Mouse (Mus musculus) retina, postnatal 1 day (tissue): Measurements from ENCODE around the gene Arhgap8.
"Not testable (repeated sequence)": the region's sequence is repeated elsewhere in the genome, so short reads cannot be mapped to it uniquely, and the experiment has no call there.

Source experiments
- DNase-seq: peaks from one replicate; pipeline ENCODE4 v3.0.0-alpha.2; 2012

The Arhgap8 gene

GRCm38 (mm10) chr15:84698189-84698588 is 21.7 kb upstream of the Arhgap8 start:
- no peak for DNase-seq

- DNase-seq = peak; percentile 72
These were observed 19.6 kb upstream of the Arhgap8 start for GRCm38 (mm10) chr15:84700147-84700794.

- DNase-seq = peak; percentile 69
These were observed 17.9 kb upstream of the Arhgap8 start for GRCm38 (mm10) chr15:84701947-84702346.

GRCm38 (mm10) chr15:84702391-84703345 is 17.2 kb upstream of the Arhgap8 start:
- DNase-seq = no peak

- no peak for DNase-seq
These were observed 15.9 kb upstream of the Arhgap8 start for GRCm38 (mm10) chr15:84703992-84704391.

GRCm38 (mm10) chr15:84705351-84705901 is 14.4 kb upstream of the Arhgap8 start:
- DNase-seq = no peak

- no peak for DNase-seq
These were observed 12.8 kb upstream of the Arhgap8 start for GRCm38 (mm10) chr15:84706983-84707619.

- no peak for DNase-seq
These were observed 7.1 kb upstream of the Arhgap8 start for GRCm38 (mm10) chr15:84712566-84713405.

- DNase-seq = peak; percentile 82
These were observed 5.1 kb upstream of the Arhgap8 start for GRCm38 (mm10) chr15:84714730-84715129.

GRCm38 (mm10) chr15:84715132-84715531 is 4.7 kb upstream of the Arhgap8 start:
- no peak for DNase-seq

- not testable (repeated sequence) for DNase-seq
These were observed 2.1 kb upstream of the Arhgap8 start for GRCm38 (mm10) chr15:84717570-84718270.

GRCm38 (mm10) chr15:84718785-84719184 is 1.1 kb upstream of the Arhgap8 start:
- no peak for DNase-seq

GRCm38 (mm10) chr15:84720291-84721204 is 696 bp downstream of the Arhgap8 start:
- peak; percentile 34 for DNase-seq

GRCm38 (mm10) chr15:84723656-84724055 is 3.8 kb downstream of the Arhgap8 start:
- DNase-seq = not testable (repeated sequence)

- no peak for DNase-seq
These were observed 4.3 kb downstream of the Arhgap8 start for GRCm38 (mm10) chr15:84724199-84724598.

GRCm38 (mm10) chr15:84729685-84730084 is 9.8 kb downstream of the Arhgap8 start:
- DNase-seq = no peak

- DNase-seq = no peak
These were observed 11.0 kb downstream of the Arhgap8 start for GRCm38 (mm10) chr15:84730893-84731292.

GRCm38 (mm10) chr15:84731676-84732424 is 12.0 kb downstream of the Arhgap8 start:
- DNase-seq = no peak

GRCm38 (mm10) chr15:84732425-84732749 is 12.5 kb downstream of the Arhgap8 start:
- no peak for DNase-seq
